Mouse (Mus musculus): Measurements from ENCODE around the gene Lima1. TPM values are rescaled to one million over a fixed set of nuclear protein-coding genes. Genes with fewer than 3 reads are reported as not detected.
"Not testable (repeated sequence)": the region's sequence is repeated elsewhere in the genome, so short reads cannot be mapped to it uniquely, and the experiment has no call there.

Gene Lima1
- polyA plus RNA-seq (2012; rRNA removed), result 42.8 and 81.9 TPM in 2 replicates

GRCm38 (mm10) chr15:99875334-99875869, at the start of gene Lima1:
TSS of gene Lima1 (minus strand) at chr15:99875456.
- WGBS, result under 1% methylated on average over 38 of the region's 38 CpGs

GRCm38 (mm10) chr15:99919601-99920158, 44.4 kb upstream of the Lima1 start:
- 87% methylated on average over 15 of the region's 15 CpGs for WGBS
- DNase-seq (ENCODE audit: low read depth, low spot score), result no peak

More at GRCm38 (mm10) chr15:99875334-99875869, at the start of gene Lima1:
- DNase-seq (ENCODE audit: low read depth, low spot score), result no peak

GRCm38 (mm10) chr15:99917264-99917663, 42.0 kb upstream of the Lima1 start:
- DNase-seq (ENCODE audit: low read depth, low spot score), result no peak
- 37% methylated on average over 3 of the region's 3 CpGs for WGBS

GRCm38 (mm10) chr15:99914613-99915012, 39.4 kb upstream of the Lima1 start:
- 30% methylated on average over 5 of the region's 5 CpGs for WGBS
- no peak for DNase-seq (ENCODE audit: low read depth, low spot score)

- DNase-seq (ENCODE audit: low read depth, low spot score), result no peak
- WGBS, result 64% methylated on average over 4 of the region's 4 CpGs
Observed at GRCm38 (mm10) chr15:99911785-99912184, 36.5 kb upstream of the Lima1 start.

GRCm38 (mm10) chr15:99909339-99909996, 34.2 kb upstream of the Lima1 start:
- 33% methylated on average over 14 of the region's 14 CpGs for WGBS
- DNase-seq (ENCODE audit: low read depth, low spot score), result not testable (repeated sequence)

GRCm38 (mm10) chr15:99907514-99907913, 32.3 kb upstream of the Lima1 start:
- DNase-seq (ENCODE audit: low read depth, low spot score), result no peak
- 47% methylated on average over 1 of the region's 1 CpGs for WGBS

- 38% methylated on average over 4 of the region's 4 CpGs for WGBS
- no peak for DNase-seq (ENCODE audit: low read depth, low spot score)
Observed at GRCm38 (mm10) chr15:99907041-99907440, 31.8 kb upstream of the Lima1 start.

- no peak for DNase-seq (ENCODE audit: low read depth, low spot score)
- 81% methylated on average over 9 of the region's 9 CpGs for WGBS
Observed at GRCm38 (mm10) chr15:99904841-99905240, 29.6 kb upstream of the Lima1 start.

- no peak for DNase-seq (ENCODE audit: low read depth, low spot score)
- 0% methylated on average over 4 of the region's 4 CpGs for WGBS
Observed at GRCm38 (mm10) chr15:99904333-99904732, 29.1 kb upstream of the Lima1 start.

- no peak for DNase-seq (ENCODE audit: low read depth, low spot score)
- WGBS, result 74% methylated on average over 5 of the region's 5 CpGs
Observed at GRCm38 (mm10) chr15:99903227-99903626, 28.0 kb upstream of the Lima1 start.

GRCm38 (mm10) chr15:99902786-99903185, 27.5 kb upstream of the Lima1 start:
- DNase-seq (ENCODE audit: low read depth, low spot score), result no peak
- 33% methylated on average over 5 of the region's 5 CpGs for WGBS

GRCm38 (mm10) chr15:99896621-99897020, 21.4 kb upstream of the Lima1 start:
- DNase-seq (ENCODE audit: low read depth, low spot score), result no peak

- no peak for DNase-seq (ENCODE audit: low read depth, low spot score)
- WGBS, result 50% methylated on average over 2 of the region's 3 CpGs
Observed at GRCm38 (mm10) chr15:99891355-99891754, 16.1 kb upstream of the Lima1 start.

- DNase-seq (ENCODE audit: low read depth, low spot score), result no peak
- WGBS, result 18% methylated on average over 19 of the region's 19 CpGs
Observed at GRCm38 (mm10) chr15:99890412-99891236, 15.4 kb upstream of the Lima1 start.

- no peak for DNase-seq (ENCODE audit: low read depth, low spot score)
- WGBS, result 40% methylated on average over 8 of the region's 8 CpGs
Observed at GRCm38 (mm10) chr15:99889275-99889874, 14.1 kb upstream of the Lima1 start.

- WGBS, result 90% methylated on average over 2 of the region's 2 CpGs
- not testable (repeated sequence) for DNase-seq (ENCODE audit: low read depth, low spot score)
Observed at GRCm38 (mm10) chr15:99887130-99887529, 11.9 kb upstream of the Lima1 start.

- no peak for DNase-seq (ENCODE audit: low read depth, low spot score)
- WGBS, result 87% methylated on average over 12 of the region's 12 CpGs
Observed at GRCm38 (mm10) chr15:99884038-99884437, 8.8 kb upstream of the Lima1 start.

GRCm38 (mm10) chr15:99878541-99878940, 3.3 kb upstream of the Lima1 start:
- DNase-seq (ENCODE audit: low read depth, low spot score), result no peak
- 79% methylated on average over 5 of the region's 5 CpGs for WGBS

Data from large intestine, adult 2 months (tissue).